Mouse (Mus musculus): ENCODE results near the gene Olfr1377. TPM values are rescaled to one million over a fixed set of nuclear protein-coding genes. Genes with fewer than 3 reads are reported as not detected.
"Not testable (repeated sequence)": the region's sequence is repeated elsewhere in the genome, so short reads cannot be mapped to it uniquely, and the experiment has no call there.

Gene Olfr1377
- polyA plus RNA-seq, 1 experiment = not detected

- no peak overlapping the region for H3K27ac ChIP-seq (ENCODE audit: insufficient read depth, low read length)
- H3K4me3 ChIP-seq (ENCODE audit: low read depth, low read length) = no peak overlapping the region
- H3K36me3 ChIP-seq (ENCODE audit: control insufficient read depth, insufficient read depth, low read length, poor library complexity, severe bottlenecking) = no peaks in the 10 kb centered on the region
- no peaks in the 10 kb centered on the region for H3K4me1 ChIP-seq (ENCODE audit: control insufficient read depth, insufficient read depth, low read length)
- no peaks in the 10 kb centered on the region for H3K27me3 ChIP-seq (ENCODE audit: control insufficient read depth, insufficient read depth, low read length, poor library complexity, severe bottlenecking)
- no peak for TF ChIP-seq CTCF (IDR thresholded peaks at IDR 0.05; ENCODE audit: low read depth, low read length)
- TF ChIP-seq EP300 (IDR thresholded peaks at IDR 0.05; ENCODE audit: insufficient read depth, low read depth, low read length) = no peak
- TF ChIP-seq POLR2A (IDR thresholded peaks at IDR 0.05; ENCODE audit: insufficient read depth, low read length) = no peak
- H3K9ac ChIP-seq (ENCODE audit: low read depth, poor library complexity, severe bottlenecking) = no peak overlapping the region
- no peaks in the 10 kb centered on the region for H3K9me3 ChIP-seq (replicated peaks; ENCODE audit: control insufficient read depth, insufficient read depth, low read length, poor library complexity, severe bottlenecking)
These were observed 30.1 kb downstream of the Olfr1377 start for GRCm38 (mm10) chr11:51011821-51012220.

- no peaks in the 10 kb centered on the region for H3K27me3 ChIP-seq (ENCODE audit: control insufficient read depth, insufficient read depth, low read length, poor library complexity, severe bottlenecking)
- H3K27ac ChIP-seq (ENCODE audit: insufficient read depth, low read length) = no peak within 1 kb of the TSS
- no peak within 1 kb of the TSS for H3K4me3 ChIP-seq (ENCODE audit: low read depth, low read length)
- H3K4me1 ChIP-seq (ENCODE audit: control insufficient read depth, insufficient read depth, low read length) = no peaks in the 10 kb centered on the region
- TF ChIP-seq EP300 (IDR thresholded peaks at IDR 0.05; ENCODE audit: insufficient read depth, low read depth, low read length) = no peak
- TF ChIP-seq POLR2A (IDR thresholded peaks at IDR 0.05; ENCODE audit: insufficient read depth, low read length) = no peak
- TF ChIP-seq CTCF (IDR thresholded peaks at IDR 0.05; ENCODE audit: low read depth, low read length) = no peak
- no peaks in the 10 kb centered on the region for H3K36me3 ChIP-seq (ENCODE audit: control insufficient read depth, insufficient read depth, low read length, poor library complexity, severe bottlenecking)
- H3K9me3 ChIP-seq (replicated peaks; ENCODE audit: control insufficient read depth, insufficient read depth, low read length, poor library complexity, severe bottlenecking) = no peaks in the 10 kb centered on the region
- no peak within 1 kb of the TSS for H3K9ac ChIP-seq (ENCODE audit: low read depth, poor library complexity, severe bottlenecking)
These were observed 32.2 kb downstream of the Olfr1377 start, which contains the start of gene Olfr54 for GRCm38 (mm10) chr11:51013936-51014335. Gene Olfr54, plus strand, starts transcription at chr11:51014236.

DNA sequence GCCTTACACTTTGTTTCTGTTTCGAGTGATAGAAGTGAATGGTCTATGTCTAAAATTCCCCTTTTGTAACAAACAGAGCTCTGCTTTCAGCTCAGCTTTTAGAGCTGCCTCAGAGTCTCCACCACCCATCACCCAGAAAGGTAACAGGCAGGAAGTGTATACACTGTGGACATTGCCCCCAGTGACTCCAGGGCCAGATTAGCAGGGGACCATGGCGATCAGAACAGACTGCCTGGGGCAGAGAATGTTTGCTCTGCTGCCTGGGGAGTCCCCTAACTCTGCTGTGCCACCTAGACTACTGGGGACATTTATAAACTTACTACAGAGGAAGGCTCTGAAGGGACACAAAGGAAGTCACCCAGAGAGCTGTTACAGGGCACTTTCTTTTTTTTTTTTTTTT lies 34.6 kb downstream of the Olfr1377 start:
- H3K9ac ChIP-seq (ENCODE audit: low read depth, poor library complexity, severe bottlenecking) = no peak overlapping the region
- no peak overlapping the region for H3K27ac ChIP-seq (ENCODE audit: insufficient read depth, low read length)
- H3K9me3 ChIP-seq (replicated peaks; ENCODE audit: control insufficient read depth, insufficient read depth, low read length, poor library complexity, severe bottlenecking) = no peaks in the 10 kb centered on the region
- H3K4me3 ChIP-seq (ENCODE audit: low read depth, low read length) = no peak overlapping the region
- no peaks in the 10 kb centered on the region for H3K36me3 ChIP-seq (ENCODE audit: control insufficient read depth, insufficient read depth, low read length, poor library complexity, severe bottlenecking)
- no peaks in the 10 kb centered on the region for H3K4me1 ChIP-seq (ENCODE audit: control insufficient read depth, insufficient read depth, low read length)
- no peaks in the 10 kb centered on the region for H3K27me3 ChIP-seq (ENCODE audit: control insufficient read depth, insufficient read depth, low read length, poor library complexity, severe bottlenecking)
- no peak for TF ChIP-seq EP300 (IDR thresholded peaks at IDR 0.05; ENCODE audit: insufficient read depth, low read depth, low read length)
- no peak for TF ChIP-seq POLR2A (IDR thresholded peaks at IDR 0.05; ENCODE audit: insufficient read depth, low read length)
- no peak for TF ChIP-seq CTCF (IDR thresholded peaks at IDR 0.05; ENCODE audit: low read depth, low read length)

GRCm38 (mm10) chr11:51026811-51027210 lies 45.0 kb downstream of the Olfr1377 start:
- H3K9ac ChIP-seq (ENCODE audit: low read depth, poor library complexity, severe bottlenecking); H3K4me1 ChIP-seq (ENCODE audit: control insufficient read depth, insufficient read depth, low read length); H3K27me3 ChIP-seq (ENCODE audit: control insufficient read depth, insufficient read depth, low read length, poor library complexity, severe bottlenecking); H3K36me3 ChIP-seq (ENCODE audit: control insufficient read depth, insufficient read depth, low read length, poor library complexity, severe bottlenecking); H3K9me3 ChIP-seq (replicated peaks; ENCODE audit: control insufficient read depth, insufficient read depth, low read length, poor library complexity, severe bottlenecking); H3K4me3 ChIP-seq (ENCODE audit: low read depth, low read length); H3K27ac ChIP-seq (ENCODE audit: insufficient read depth, low read length): not testable (repeated sequence)

DNA sequence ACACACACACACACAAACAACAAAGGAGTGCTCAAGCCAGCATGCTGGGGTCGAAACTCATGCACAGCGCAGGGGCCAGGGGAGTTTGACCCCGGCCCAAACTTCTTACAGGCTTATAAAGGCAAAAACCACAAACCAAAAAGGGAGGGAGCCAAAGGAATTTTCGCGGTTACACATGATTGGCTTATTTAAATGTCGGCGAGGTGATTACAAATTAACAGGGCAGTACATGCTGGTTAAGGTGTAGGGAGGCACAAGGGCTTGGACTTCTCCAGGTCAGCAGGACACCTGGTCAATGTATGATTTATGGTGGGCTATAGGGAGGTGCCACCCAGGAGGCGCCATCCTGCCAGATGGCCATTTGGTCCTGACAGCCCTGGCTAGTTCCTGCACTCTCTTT lies 47.6 kb downstream of the Olfr1377 start:
- not testable (repeated sequence) for H3K4me1 ChIP-seq (ENCODE audit: control insufficient read depth, insufficient read depth, low read length); H3K4me3 ChIP-seq (ENCODE audit: low read depth, low read length); H3K36me3 ChIP-seq (ENCODE audit: control insufficient read depth, insufficient read depth, low read length, poor library complexity, severe bottlenecking)

DNA sequence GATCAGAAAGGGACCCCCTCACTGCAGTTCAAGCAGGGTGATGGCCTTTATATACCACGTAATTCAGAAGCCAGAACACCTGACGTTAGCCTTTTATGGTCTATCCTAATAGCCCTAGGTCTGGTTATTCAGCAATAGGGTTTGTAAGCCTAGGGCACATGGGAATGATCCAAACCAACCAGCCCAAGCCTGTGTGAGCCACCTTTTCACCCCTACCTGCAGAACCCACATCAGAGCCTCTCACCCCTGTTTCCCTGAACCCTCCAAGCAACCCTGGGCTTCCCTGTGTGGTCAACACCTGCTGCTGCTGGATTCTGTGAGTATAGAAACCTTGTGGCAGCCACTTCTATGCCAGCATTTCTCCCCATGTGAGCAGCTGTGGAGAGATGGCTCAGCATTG lies 48.5 kb downstream of the Olfr1377 start:
- no peaks in the 10 kb centered on the region for H3K4me1 ChIP-seq (ENCODE audit: control insufficient read depth, insufficient read depth, low read length)
- H3K9me3 ChIP-seq (replicated peaks; ENCODE audit: control insufficient read depth, insufficient read depth, low read length, poor library complexity, severe bottlenecking) = no peaks in the 10 kb centered on the region
- no peaks in the 10 kb centered on the region for H3K27me3 ChIP-seq (ENCODE audit: control insufficient read depth, insufficient read depth, low read length, poor library complexity, severe bottlenecking)
- H3K36me3 ChIP-seq (ENCODE audit: control insufficient read depth, insufficient read depth, low read length, poor library complexity, severe bottlenecking) = no peaks in the 10 kb centered on the region
- TF ChIP-seq CTCF (IDR thresholded peaks at IDR 0.05; ENCODE audit: low read depth, low read length) (no peak), EP300 (IDR thresholded peaks at IDR 0.05; ENCODE audit: insufficient read depth, low read depth, low read length) (no peak), POLR2A (IDR thresholded peaks at IDR 0.05; ENCODE audit: insufficient read depth, low read length) (no peak)
- no peak overlapping the region for H3K9ac ChIP-seq (ENCODE audit: low read depth, poor library complexity, severe bottlenecking)
- H3K4me3 ChIP-seq (ENCODE audit: low read depth, low read length) = no peak overlapping the region
- H3K27ac ChIP-seq (ENCODE audit: insufficient read depth, low read length) = no peak overlapping the region

More for the DNA sequence above, 47.6 kb downstream of the Olfr1377 start:
- H3K27ac ChIP-seq (ENCODE audit: insufficient read depth, low read length); H3K9me3 ChIP-seq (replicated peaks; ENCODE audit: control insufficient read depth, insufficient read depth, low read length, poor library complexity, severe bottlenecking); H3K27me3 ChIP-seq (ENCODE audit: control insufficient read depth, insufficient read depth, low read length, poor library complexity, severe bottlenecking); H3K9ac ChIP-seq (ENCODE audit: low read depth, poor library complexity, severe bottlenecking): not testable (repeated sequence)

Data from ES-Bruce4 (cell line).